Mouse (Mus musculus): ENCODE measurements around the gene Comtd1. TPM values are rescaled to one million over a fixed set of nuclear protein-coding genes. Genes with fewer than 3 reads are reported as not detected.
A peak's percentile ranks its signal among the peaks of the same experiment; 100 is the strongest.

Comtd1 gene
- polyA plus RNA-seq, 1 experiment from 2014 or later: 39.0 TPM

GRCm38 (mm10) chr14:21843263-21843662 lies 5.5 kb downstream of the Comtd1 start:
- Histone ChIP-seq H3K9me3 (replicated peaks; ENCODE audit: control insufficient read depth, low read length) (no peaks in the 10 kb centered on the region), H3K9ac (ENCODE audit: low read length) (no peak overlapping the region), H3K4me3 (replicated peaks; ENCODE audit: low read length) (no peak overlapping the region), H3K36me3 (ENCODE audit: control insufficient read depth, insufficient read depth, low read length) (peaks cover 49% of the 10 kb centered on the region), H3K27me3 (ENCODE audit: control insufficient read depth, insufficient read depth, low read length) (no peaks in the 10 kb centered on the region), H3K4me2 (ENCODE audit: low read depth, low read length) (no peak overlapping the region), H3K4me1 (ENCODE audit: control insufficient read depth, insufficient read depth, low read length) (0 out of 2 replicates have a peak, but pooled peaks cover 15% of the 10 kb centered on the region), H3K27ac (ENCODE audit: low read length) (no peak overlapping the region)
- ATAC-seq (ENCODE audit: insufficient read depth, low FRiP score): no peak
- 67% methylated on average over 6 of the region's 6 CpGs for WGBS

- Histone ChIP-seq H3K4me1 (ENCODE audit: control insufficient read depth, insufficient read depth, low read length) (0 out of 2 replicates have a peak, but pooled peaks cover 5% of the 10 kb centered on the region), H3K4me3 (replicated peaks; ENCODE audit: low read length) (no peak overlapping the region), H3K9me3 (replicated peaks; ENCODE audit: control insufficient read depth, low read length) (no peaks in the 10 kb centered on the region), H3K36me3 (ENCODE audit: control insufficient read depth, insufficient read depth, low read length) (peaks cover 51% of the 10 kb centered on the region), H3K27ac (ENCODE audit: low read length) (no peak overlapping the region), H3K27me3 (ENCODE audit: control insufficient read depth, insufficient read depth, low read length) (no peaks in the 10 kb centered on the region), H3K9ac (ENCODE audit: low read length) (no peak overlapping the region), H3K4me2 (ENCODE audit: low read depth, low read length) (no peak overlapping the region)
- WGBS: 87% methylated on average over 5 of the region's 5 CpGs
- no peak for ATAC-seq (ENCODE audit: insufficient read depth, low FRiP score)
These were observed 6.8 kb downstream of the Comtd1 start for GRCm38 (mm10) chr14:21841819-21842592.

DNA sequence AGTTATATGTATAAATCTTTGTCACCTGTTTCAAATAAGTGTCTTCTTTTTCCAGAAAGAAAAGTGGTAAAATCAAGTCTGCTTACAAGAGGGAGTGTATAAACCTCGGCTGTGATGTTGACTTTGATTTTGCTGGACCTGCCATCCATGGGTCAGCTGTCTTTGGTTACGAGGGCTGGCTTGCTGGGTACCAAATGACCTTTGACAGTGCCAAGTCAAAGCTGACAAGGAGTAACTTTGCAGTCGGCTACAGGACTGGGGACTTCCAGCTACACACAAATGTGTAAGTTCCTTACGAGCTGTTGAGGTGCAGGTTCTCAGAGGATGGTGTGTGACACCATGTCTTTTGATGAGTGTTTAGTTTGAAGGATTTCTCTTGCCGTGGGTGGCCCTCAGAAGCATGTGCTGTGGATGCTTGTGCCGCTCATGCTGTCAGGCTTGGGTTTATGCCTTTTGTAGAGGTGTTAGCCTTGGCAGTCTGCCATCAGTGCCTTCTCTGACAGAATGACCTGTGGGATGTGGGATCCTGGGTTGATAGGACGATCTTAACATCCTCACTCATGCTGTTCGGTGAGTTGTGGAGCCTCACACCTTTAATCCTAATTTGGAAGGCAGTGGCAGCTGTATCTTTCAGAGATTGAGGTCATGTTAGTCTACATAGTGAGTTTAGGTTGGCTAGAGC lies 10.3 kb downstream of the Comtd1 start:
- 82% methylated on average over 8 of the region's 8 CpGs for WGBS
- peaks cover 6% of the 10 kb centered on the region for H3K4me1 ChIP-seq (ENCODE audit: control insufficient read depth, insufficient read depth, low read length)
- no peaks in the 10 kb centered on the region for H3K27me3 ChIP-seq (ENCODE audit: control insufficient read depth, insufficient read depth, low read length)
- H3K4me2 ChIP-seq (ENCODE audit: low read depth, low read length): no peak overlapping the region
- H3K36me3 ChIP-seq (ENCODE audit: control insufficient read depth, insufficient read depth, low read length): peaks cover 42% of the 10 kb centered on the region
- H3K27ac ChIP-seq (ENCODE audit: low read length): no peak overlapping the region
- no peaks in the 10 kb centered on the region for H3K9me3 ChIP-seq (replicated peaks; ENCODE audit: control insufficient read depth, low read length)
- no peak overlapping the region for H3K4me3 ChIP-seq (replicated peaks; ENCODE audit: low read length)
- ATAC-seq (ENCODE audit: insufficient read depth, low FRiP score): no peak
- no peak overlapping the region for H3K9ac ChIP-seq (ENCODE audit: low read length)

DNA sequence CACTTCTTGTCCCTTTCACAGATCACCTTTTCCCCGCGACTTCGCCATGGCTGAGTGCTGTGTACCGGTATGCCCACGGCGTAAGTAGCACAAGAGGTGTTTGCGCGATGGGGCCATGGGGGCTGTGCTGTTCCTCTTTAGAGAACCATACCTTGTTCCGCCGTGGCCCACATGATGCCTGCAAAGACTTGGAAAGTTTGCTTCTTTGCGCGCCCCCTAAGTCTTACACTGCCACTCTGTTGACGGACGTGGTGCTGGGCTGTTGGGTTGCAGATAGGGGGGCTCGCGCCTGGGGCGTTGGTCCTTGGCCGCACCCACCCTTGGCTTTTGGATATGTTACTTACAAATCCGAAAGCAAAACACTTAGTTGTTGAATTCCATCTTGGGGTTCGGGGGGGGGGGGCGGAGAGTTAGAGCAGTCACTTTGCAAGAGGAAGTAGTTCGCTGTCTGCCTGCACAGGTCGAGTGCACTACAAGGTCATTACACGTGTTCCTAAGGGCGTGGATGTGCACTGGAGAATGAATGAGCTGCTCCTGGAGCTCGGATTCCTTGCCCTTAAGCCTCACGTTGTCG lies 16.9 kb downstream of the Comtd1 start:
- peaks cover 10% of the 10 kb centered on the region for H3K36me3 ChIP-seq (ENCODE audit: control insufficient read depth, insufficient read depth, low read length)
- H3K27ac ChIP-seq (ENCODE audit: low read length): peak overlapping the region; percentile 99
- no peaks in the 10 kb centered on the region for H3K9me3 ChIP-seq (replicated peaks; ENCODE audit: control insufficient read depth, low read length)
- peak; percentile 2; the same call in 1 of the 2 replicates for ATAC-seq (ENCODE audit: insufficient read depth, low FRiP score)
- H3K4me3 ChIP-seq (replicated peaks; ENCODE audit: low read length): peak overlapping the region; percentile 64
- H3K4me2 ChIP-seq (ENCODE audit: low read depth, low read length): peak overlapping the region; percentile 73
- peak overlapping the region; percentile 97 for H3K9ac ChIP-seq (ENCODE audit: low read length)
- under 1% methylated on average over 28 of the region's 28 CpGs for WGBS
- H3K27me3 ChIP-seq (ENCODE audit: control insufficient read depth, insufficient read depth, low read length): no peaks in the 10 kb centered on the region
- H3K4me1 ChIP-seq (ENCODE audit: control insufficient read depth, insufficient read depth, low read length): peaks cover 20% of the 10 kb centered on the region

GRCm38 (mm10) chr14:21830876-21831767 lies 17.7 kb downstream of the Comtd1 start:
- H3K27me3 ChIP-seq (ENCODE audit: control insufficient read depth, insufficient read depth, low read length): no peaks in the 10 kb centered on the region
- H3K4me2 ChIP-seq (ENCODE audit: low read depth, low read length): peak overlapping the region; percentile 60
- H3K9ac ChIP-seq (ENCODE audit: low read length): peak overlapping the region; percentile 97
- H3K9me3 ChIP-seq (replicated peaks; ENCODE audit: control insufficient read depth, low read length): no peaks in the 10 kb centered on the region
- H3K4me3 ChIP-seq (replicated peaks; ENCODE audit: low read length): peak overlapping the region; percentile 64
- H3K36me3 ChIP-seq (ENCODE audit: control insufficient read depth, insufficient read depth, low read length): peaks cover 5% of the 10 kb centered on the region
- peaks cover 20% of the 10 kb centered on the region for H3K4me1 ChIP-seq (ENCODE audit: control insufficient read depth, insufficient read depth, low read length)
- peak overlapping the region; percentile 99 for H3K27ac ChIP-seq (ENCODE audit: low read length)
- under 1% methylated on average over 73 of the region's 73 CpGs for WGBS
- peak; percentile 98 for ATAC-seq (ENCODE audit: insufficient read depth, low FRiP score)

DNA sequence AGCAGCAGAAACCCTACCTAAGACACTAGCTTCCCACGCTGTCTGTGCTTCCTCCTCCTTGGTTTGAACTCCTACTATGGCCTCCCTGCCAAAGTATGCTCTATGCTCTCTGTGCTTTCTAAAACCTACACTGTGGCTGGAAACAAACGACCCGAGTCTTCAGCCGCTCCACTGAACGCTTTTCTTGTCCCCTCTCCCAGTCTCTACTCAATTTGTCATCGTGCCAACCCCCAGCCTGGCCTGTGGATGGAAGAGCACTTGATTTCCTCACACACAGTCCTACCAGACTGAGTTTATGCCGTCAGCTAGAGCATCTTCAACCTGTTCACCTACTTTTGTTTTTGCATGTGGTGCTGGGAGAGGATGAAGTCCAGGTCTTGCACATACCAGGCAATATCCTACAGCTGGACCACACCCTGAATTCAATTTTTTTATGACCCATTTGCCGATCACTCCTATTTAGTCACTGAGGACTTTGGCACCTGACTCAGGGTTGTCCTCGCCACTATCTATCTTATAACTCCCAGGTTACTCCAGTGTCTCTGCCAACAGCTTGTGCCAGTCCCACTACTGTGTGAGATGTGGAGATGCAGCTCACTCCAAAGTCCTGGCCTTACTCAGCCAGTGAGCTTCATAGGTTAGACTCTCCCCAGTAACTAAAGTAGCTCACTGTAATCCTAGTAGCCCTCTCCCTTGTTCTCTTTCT lies 22.8 kb downstream of the Comtd1 start:
- no peak overlapping the region for H3K4me3 ChIP-seq (replicated peaks; ENCODE audit: low read length)
- no peak overlapping the region for H3K4me2 ChIP-seq (ENCODE audit: low read depth, low read length)
- no peak overlapping the region for H3K9ac ChIP-seq (ENCODE audit: low read length)
- H3K9me3 ChIP-seq (replicated peaks; ENCODE audit: control insufficient read depth, low read length): no peaks in the 10 kb centered on the region
- H3K27ac ChIP-seq (ENCODE audit: low read length): no peak overlapping the region
- no peak for ATAC-seq (ENCODE audit: insufficient read depth, low FRiP score)
- WGBS: 73% methylated on average over 9 of the region's 9 CpGs
- H3K27me3 ChIP-seq (ENCODE audit: control insufficient read depth, insufficient read depth, low read length): no peaks in the 10 kb centered on the region
- peaks cover 24% of the 10 kb centered on the region for H3K4me1 ChIP-seq (ENCODE audit: control insufficient read depth, insufficient read depth, low read length)
- no peaks in the 10 kb centered on the region for H3K36me3 ChIP-seq (ENCODE audit: control insufficient read depth, insufficient read depth, low read length)

GRCm38 (mm10) chr14:21824938-21825337 lies 23.8 kb downstream of the Comtd1 start, which contains the start of gene Vdac2:
TSS of gene Vdac2 (plus strand) at chr14:21825238.
- H3K4me2 ChIP-seq (ENCODE audit: low read depth, low read length): no peak within 1 kb of the TSS
- no peak within 1 kb of the TSS for H3K27ac ChIP-seq (ENCODE audit: low read length)
- no peaks in the 10 kb centered on the region for H3K9me3 ChIP-seq (replicated peaks; ENCODE audit: control insufficient read depth, low read length)
- WGBS: 86% methylated on average over 2 of the region's 2 CpGs
- H3K4me1 ChIP-seq (ENCODE audit: control insufficient read depth, insufficient read depth, low read length): peaks cover 17% of the 10 kb centered on the region
- no peaks in the 10 kb centered on the region for H3K36me3 ChIP-seq (ENCODE audit: control insufficient read depth, insufficient read depth, low read length)
- no peak within 1 kb of the TSS for H3K9ac ChIP-seq (ENCODE audit: low read length)
- no peaks in the 10 kb centered on the region for H3K27me3 ChIP-seq (ENCODE audit: control insufficient read depth, insufficient read depth, low read length)
- no peak within 1 kb of the TSS for H3K4me3 ChIP-seq (replicated peaks; ENCODE audit: low read length)
- ATAC-seq (ENCODE audit: insufficient read depth, low FRiP score): no peak

DNA sequence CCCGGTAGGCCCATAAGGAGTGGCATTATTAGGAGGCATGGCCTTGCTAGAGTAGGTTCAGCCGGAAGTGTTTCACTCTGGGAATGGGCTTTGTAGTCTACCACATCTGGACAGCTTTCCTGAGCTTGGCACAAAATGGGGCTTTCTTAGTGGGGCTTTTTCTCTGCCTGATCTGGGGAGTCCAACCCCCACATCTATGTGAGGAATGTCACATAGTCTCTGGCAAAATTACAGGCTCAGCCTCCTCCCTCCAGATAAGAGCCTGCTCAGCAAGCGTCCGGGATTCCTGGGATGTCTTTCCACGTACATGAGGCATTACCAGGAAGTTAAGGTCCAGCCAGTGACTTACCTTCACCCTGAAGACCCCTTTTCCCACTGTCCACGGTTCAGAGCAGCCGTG lies 24.9 kb downstream of the Comtd1 start:
- Histone ChIP-seq H3K27me3 (ENCODE audit: control insufficient read depth, insufficient read depth, low read length) (no peaks in the 10 kb centered on the region), H3K9me3 (replicated peaks; ENCODE audit: control insufficient read depth, low read length) (no peaks in the 10 kb centered on the region), H3K36me3 (ENCODE audit: control insufficient read depth, insufficient read depth, low read length) (no peaks in the 10 kb centered on the region), H3K9ac (ENCODE audit: low read length) (no peak overlapping the region), H3K4me1 (ENCODE audit: control insufficient read depth, insufficient read depth, low read length) (peaks cover 16% of the 10 kb centered on the region), H3K4me2 (ENCODE audit: low read depth, low read length) (no peak overlapping the region), H3K27ac (ENCODE audit: low read length) (no peak overlapping the region), H3K4me3 (replicated peaks; ENCODE audit: low read length) (no peak overlapping the region)
- no peak for ATAC-seq (ENCODE audit: insufficient read depth, low FRiP score)
- WGBS: 59% methylated on average over 7 of the region's 7 CpGs
